Mouse (Mus musculus) urinary bladder, adult 18-20 months (tissue): ENCODE results near the gene Brsk2.
"Not testable (repeated sequence)": the region's sequence is repeated elsewhere in the genome, so short reads cannot be mapped to it uniquely, and the experiment has no call there.

ENCODE experiments used
- DNase-seq, 2 experiments: peaks; one replicate each; pipeline ENCODE4 v3.0.0; 2022; ENCODE audit warnings: low spot score in 2 of 2, mixed read lengths in 2 of 2

Gene Brsk2

DNA sequence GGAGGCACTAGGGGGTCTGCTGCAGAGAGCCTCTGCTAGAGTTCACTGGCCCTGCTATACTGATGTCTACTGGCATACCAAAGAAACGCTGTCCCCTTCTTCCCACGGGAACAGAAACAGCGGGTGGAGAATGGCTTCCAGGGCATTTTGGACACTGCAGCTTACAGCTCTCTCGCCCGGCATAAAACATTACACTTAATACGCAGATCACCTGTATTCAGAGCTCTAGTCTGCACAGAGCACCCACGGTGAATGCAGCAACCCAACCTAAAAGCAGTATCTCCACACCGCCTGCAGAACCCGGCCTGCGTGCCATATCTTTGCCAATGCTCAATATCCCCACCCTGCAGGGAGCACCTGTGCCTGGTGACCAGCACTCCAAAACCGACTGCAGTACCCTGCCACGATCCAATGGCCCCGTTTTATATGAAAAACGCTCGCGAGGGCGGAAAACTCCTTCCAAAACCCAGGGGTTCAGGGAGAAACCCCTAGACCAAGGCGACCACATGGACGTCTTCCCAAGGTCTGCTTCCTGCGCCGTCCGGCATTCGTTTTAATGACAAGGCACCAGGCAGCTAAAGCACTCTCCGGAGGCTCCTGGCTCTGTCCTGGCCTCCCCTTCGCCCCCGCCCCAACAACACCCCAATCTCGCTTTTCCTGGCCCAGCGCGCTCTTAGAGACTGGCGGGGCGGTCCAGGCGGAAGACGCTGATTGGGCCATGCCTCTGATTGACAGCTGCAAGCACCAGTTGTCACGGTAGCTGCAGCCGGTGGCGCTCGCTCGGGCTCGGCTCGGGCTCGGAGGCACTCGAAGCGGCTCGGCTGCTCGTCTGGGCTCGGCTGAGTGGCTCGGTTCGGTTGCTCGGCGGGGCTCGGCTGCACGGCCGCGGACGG lies at the start of gene Brsk2:
TSS of gene Brsk2 (plus strand) at position 846 of the 893 bp plus-strand sequence.
- peak; percentile 92 to 93 for DNase-seq

DNA sequence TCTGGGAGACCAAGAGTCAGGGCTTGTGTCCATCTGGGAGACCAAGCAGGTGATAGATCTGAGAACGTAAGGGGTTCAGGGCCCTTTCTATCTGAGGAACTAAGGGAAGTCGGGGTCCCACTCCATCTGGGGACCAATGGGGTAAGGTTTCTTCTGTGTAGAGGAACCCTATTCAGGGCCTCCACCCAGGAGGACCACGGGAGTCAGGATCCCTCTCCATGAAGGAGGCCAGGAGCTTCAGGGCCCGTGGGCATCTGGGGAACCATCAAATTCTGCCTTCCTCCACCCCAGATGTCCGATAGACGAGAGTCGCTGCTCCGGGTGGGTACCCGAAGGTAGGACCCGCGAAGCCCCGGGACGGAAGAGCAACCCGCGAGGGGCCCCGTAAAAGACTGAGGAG lies 47.7 kb upstream of the Brsk2 start:
- peak in 1 of 2 experiments; percentile 47 for DNase-seq

DNA sequence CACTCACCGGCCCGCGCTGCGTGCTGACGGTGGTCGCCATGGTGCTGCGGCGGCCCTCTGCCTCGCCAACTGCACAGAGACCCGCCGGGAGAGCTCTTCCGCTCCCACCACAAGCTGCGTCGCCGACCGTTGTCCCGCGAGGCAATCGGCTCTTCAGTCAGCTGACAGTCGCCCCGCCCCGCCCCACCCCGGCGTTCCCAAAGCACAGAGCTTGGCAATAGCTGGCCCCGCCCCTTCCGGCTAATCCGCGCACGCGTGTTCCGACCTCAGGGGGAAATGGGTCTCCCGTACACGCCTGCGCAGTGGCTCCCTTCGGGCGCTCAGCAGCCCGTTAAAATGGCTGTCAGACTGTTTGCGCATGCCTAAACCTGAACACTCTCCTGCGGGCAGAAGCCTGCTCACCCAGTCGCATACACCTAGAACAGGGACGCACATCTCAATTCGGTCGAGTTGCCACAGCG lies 47.3 kb upstream of the Brsk2 start:
- DNase-seq = peak; percentile 96 to 100

DNA sequence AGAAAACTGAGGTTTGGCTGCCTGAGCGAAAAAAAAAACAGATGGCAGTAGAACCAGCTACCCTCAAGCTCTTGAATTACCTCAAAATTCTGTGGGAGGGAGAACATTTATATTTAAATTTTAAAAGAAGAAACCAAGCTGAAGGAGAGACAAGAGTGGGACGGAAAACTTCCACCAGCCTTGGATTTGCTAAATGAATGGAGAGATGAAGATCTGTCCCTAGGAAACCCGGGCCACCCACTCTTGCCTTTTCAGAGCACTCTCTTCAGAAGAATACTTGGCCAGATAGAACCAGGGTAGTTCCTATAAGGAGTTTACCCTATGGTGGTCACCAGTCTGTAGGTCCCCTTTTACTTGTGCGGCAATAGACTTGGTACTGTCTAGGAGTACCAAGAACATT lies 46.8 kb upstream of the Brsk2 start:
- DNase-seq = no peak

DNA sequence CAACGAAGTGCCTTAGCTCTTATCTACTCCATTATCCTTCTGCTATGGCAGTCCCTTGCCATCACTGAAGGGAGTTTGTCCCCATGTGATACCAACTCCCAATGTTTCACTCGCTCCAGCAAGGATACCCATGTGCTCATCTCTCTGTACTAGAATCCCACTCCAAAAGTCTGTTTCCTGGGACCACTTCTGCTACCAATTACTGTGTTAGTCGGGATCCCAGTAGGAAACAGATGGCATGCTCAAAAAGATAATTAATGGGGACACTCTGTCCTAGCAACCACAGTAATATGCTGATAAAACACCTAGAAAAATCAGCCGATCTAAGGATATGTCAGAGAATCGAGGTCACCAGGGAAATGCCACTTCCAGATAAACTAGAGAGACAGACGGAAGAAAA lies 41.0 kb upstream of the Brsk2 start:
- DNase-seq = no peak

DNA sequence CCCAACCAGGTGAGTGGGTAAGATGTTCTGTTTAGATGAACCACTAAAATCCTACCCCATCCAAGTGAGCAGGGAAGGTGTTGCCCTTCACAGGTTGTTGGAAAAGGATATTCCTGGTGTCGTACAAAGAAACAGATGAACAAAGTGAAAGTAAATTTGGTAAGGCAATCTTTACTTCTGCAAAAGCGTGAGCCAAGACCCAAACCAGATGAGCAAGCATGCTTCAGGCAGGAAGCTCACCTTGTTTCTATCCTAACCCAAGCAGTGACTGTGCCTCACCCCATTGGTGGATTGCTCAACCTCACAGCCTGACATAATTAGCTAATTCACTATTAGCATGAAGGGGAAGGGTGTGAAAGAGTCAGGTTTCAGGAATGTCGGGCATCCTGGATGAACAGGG lies 38.2 kb upstream of the Brsk2 start:
- no peak for DNase-seq

DNA sequence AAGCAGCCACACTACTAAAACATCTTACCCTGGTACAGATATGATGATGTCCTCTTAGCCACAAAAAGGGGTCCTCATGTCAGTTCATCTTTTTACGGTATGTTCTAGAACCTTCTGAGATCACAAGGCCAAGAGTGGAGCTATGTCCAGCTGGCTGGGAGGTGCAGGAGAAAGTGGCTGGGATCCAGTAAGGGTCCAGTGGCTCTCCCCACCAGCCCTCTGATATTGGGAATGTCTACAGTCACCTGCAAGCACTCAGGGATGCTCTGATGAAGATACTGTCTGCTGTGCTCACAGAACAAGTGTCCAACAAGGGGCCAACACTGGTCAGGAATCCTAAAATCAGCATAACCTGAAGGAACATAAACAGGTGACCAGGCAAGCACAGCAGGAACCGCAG lies 31.1 kb upstream of the Brsk2 start, which contains the start of gene Tollip:
TSS of gene Tollip (minus strand) at position 101 of the 400 bp plus-strand sequence.
- DNase-seq = no peak

DNA sequence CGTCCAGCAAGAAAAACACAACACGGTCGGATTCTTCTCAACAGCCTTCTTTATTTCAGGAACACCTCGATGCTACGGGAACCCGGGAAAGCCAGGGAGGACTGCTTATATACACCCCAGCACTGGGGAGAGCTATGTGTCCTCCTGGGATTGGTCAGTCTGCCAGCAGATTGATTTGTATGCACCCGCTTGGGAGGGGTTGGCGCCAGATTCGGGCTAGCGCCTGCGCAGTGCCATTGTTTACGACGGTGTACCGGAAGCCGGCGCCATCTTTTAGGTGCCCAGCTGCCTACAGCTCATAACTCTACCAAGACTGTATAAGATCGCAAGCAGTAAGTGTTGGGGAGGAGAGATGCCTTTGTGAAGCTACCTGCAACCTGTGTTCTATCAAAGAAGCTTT lies 25.4 kb upstream of the Brsk2 start:
- not testable (repeated sequence) for DNase-seq

DNA sequence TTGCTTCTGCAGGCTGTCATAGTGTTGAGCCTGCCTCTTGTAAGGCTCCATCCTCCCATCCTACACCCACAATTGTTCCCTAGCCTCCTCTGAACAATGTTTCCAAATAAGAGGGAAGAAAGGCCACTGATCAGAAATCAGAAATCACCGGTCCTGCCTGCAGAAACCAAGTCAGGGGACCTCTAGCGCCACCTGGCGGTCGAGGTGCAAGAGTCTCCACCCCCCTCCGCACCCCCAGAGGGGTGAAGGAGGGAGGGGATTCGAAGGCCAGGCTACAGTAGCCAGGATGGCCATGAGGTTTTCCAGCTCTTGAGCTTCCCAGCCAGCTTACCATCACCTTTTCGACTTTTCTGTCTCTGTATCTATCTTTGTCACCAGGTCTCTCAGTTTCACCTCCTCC lies 24.6 kb upstream of the Brsk2 start:
- peak; percentile 33 to 43 for DNase-seq

DNA sequence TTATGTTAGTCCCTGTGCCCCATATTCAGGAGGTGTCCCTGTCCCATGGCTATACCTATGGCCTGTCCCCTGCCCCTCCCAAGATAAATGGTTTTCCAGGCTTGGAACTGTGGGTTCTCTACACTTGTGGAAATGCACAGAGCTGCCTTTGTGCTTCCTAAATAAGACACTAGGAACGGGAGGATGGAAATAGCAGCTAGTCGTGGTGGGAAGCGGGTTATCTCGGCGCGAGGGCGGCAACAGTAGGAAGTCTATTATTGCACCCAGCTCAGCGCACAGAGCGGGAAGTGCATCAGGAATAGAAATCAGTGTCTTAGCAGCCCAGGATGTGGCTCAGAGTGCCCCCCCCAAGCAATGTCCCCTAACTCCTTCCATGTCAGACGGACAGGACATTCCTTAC lies 20.9 kb upstream of the Brsk2 start:
- no peak for DNase-seq

DNA sequence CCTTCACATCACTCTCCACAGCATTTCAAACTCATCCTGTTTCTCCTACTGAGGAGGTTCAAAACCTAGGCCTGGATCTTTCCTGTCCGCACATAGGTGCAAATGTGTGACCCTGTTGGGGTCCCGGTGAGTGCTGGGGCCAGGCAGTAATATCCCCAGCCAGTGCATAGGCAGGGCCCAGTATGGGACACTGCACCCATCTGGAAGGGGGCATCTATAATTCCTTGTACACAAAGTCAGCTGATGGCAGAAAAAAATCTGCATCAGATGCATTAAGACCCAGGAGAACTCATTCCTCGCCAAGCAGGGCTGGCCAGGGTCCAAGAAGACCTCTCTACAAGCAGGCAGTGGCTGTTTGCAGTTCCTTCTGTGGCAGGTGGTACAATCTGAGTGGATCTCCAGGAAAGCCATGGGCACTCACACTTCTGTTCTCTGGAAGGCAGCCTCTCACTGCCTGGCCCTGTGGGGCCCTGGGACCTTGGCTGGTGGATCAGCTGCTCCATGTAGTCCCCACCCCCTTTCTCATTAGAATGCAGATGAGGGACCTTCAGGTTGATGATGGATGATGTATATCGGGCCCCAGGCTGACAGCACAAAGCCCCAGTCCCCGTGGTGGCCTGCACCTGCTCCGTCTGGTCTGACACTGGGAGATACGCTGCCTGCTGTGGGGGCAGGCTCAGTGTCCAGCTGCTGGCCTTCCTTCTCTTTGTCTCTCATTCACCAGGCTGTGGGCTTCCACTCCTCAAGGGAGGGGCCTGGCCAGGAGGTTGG lies 15.2 kb upstream of the Brsk2 start:
- no peak for DNase-seq

DNA sequence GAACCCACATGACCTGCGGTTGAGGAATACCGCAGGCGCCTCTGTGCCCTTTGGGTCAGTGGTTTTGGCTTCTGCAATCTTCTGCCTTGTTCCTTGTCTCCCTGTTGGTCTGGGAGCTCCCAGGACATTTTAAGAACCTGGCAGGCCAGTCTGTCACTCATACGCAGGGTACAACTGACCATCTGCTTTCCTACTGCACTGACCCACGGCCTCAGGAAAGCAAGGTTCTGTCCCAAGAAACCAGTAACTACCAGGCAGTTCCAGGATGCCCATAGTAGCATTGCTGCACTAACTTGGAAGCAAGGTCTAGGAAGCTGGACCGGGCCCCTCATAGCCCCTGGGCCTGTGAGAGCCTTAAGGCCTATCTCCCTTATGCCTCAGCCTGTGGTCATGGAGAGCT lies 14.6 kb upstream of the Brsk2 start:
- no peak for DNase-seq

DNA sequence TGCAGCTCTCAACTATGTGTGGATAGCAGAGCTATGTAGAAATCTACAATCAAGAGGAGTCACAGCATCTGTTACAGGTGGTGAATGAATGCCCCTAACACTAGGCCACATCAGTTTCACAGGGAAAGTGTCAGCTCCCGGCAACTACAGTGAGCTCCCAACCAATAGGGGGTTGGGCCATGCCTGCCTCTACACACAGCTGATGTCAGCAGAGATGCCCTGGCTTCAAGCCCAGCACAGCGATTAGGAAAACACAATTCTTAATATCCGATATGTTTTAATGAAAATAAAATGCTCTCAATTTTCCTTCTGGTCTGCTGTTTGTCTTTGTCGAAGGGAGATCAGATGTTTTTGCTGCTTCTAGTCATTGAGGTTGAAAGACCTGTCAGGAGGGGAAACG lies 6.1 kb upstream of the Brsk2 start:
- no peak for DNase-seq

DNA sequence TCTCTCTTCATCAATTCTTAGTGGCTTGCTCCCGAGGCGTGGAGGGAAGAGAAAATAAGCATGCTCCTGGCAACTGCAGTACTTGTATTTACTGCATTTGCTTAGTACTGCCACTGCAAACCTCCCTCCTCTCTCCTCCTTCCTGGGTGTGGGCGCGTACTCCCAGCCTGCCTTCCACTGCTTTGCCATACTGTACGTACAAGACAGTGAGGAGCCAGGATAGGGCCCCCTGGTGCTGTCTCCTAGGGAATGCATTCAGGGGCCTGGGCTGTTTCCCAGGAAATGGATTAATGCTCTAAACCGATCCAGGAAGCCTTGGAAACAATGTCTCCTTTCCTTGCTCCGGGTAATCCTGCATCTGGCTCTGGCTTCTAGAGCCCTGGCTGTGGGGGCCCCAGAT lies 3.6 kb upstream of the Brsk2 start:
- no peak for DNase-seq

DNA sequence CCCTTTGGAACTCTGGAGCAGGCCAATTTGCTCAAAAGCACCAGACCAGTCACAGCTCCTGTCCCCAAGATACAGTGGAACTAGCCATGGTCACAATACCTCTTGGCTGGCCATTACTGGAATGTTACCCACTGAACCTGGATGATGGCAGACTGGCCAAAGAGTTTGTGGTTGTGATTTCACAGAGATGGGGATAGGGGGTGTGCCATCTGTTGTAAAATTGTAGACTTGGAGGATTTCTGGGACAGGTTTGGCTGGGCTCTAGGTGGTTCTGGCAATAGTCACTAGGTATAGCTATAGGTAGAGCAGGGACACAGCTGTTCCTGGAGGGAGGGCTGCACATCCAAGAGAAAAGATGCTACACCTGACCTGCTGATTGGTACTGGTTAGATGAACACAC lies 2.0 kb upstream of the Brsk2 start:
- no peak for DNase-seq

DNA sequence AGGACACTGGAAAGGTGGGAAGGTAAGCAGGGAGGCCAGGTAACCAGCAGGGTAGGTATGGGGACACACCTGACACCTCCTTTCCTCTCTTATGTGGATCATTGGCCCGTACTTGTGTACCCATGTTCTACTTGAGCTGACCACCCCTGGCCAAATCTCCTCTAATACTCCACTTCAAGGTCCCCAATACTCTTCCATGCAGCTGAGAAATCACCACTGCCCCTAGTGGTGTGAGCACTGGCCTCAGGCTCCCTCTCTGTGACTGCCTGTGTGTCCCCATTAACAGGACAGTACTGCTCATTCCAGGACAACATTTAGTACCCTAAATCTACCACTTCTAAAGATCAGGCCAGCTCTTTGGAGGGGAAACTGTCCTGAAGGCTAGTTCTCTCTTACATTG lies 1.5 kb upstream of the Brsk2 start:
- DNase-seq = no peak

DNA sequence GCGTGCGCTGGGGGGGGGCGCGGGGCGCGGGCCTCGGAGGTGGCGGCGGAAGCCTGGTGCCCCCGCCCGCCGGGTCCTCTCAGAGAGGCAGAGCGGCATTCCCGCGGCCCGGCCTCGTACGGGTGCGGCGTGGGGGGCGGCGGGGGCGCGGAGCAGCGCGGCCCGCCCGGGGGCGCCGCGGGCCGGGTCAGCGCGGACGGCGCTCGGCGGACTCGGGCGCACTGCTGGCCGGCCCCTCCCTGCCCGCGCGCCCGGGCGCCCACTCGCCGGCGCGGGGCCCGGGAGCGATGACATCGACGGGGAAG lies 200 bp downstream of the Brsk2 start:
- no peak for DNase-seq

DNA sequence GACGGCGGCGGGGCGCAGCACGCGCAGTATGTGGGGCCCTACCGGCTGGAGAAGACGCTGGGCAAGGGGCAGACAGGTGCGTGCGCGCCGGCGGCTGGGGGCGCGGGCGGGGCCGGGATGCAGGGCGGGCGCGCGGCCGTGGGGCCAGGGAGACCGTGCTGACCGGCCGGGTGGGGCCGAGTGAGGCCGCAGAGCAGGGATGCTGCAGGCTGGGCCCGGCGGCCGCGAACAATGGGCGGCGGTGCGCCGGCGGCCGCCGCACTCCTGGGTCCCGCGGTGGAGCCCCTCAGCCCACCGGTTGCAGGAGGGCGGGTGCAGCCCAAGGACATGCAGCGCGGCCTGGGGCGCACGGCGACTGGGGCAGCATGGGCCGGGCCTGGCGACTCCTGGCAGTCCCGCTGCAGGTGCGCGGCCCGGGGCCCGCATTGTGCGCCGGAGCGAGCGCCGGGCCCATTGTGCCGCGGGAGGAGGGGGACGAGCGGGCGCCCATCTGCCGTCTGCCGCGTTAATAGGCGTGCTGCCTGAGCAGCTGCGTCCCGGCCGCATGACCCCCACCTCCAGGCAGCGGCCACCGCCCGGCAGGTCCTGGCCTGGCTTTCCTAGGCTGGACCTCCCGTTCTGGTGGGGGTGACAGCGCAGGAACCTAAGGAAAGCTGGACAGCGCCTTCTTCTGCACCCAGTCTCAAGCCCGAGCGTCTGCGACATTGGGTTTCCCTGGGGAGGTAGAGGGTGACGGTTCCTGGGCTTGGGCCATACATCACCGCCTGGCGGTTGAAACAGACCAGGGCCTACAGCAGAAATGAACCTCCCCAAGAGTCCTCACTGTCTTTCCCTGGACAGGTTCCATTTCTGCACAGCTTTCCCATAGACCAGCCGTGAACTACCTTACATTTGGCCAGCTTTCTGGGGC lies 808 bp downstream of the Brsk2 start:
- peak in 1 of 2 experiments; percentile 29 for DNase-seq

DNA sequence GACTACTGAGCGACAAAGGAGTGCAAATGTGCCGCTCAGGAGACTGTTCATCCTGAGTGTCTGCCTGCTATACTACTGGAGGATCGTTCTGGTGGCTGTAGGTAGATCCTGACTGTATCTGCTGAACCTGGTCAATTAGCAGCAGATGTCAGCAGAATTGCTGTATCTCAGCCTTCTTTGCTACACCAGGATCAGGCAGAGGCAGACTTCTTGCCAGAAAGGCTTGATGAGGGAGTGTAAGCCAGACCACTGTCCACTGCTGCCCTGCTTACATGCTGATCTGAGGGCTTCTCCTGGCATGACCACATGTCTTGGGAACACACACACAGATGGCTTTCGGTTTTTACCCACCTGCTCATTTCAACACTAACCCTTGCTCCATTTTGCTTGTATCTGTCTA lies 2.3 kb downstream of the Brsk2 start:
- no peak for DNase-seq

DNA sequence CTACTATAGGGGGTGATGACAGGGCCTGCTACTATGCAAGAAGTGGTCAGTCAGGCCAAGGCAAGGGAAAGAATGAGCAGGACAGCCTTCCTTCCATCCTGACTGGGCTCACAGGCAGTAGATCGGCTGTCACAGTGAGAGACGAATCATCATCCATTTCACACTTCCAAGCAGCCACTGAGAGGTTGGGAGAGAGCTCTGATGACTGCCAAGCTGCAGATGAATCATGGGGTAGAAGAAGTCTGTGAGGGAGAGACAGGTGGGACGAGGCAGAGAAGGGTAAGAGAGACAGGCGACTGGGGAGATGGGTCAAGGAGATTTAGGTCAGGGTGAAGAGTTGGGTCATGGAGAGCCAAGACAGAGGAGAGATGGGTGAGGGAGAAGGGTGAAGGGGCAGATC lies 3.4 kb downstream of the Brsk2 start:
- DNase-seq = no peak

DNA sequence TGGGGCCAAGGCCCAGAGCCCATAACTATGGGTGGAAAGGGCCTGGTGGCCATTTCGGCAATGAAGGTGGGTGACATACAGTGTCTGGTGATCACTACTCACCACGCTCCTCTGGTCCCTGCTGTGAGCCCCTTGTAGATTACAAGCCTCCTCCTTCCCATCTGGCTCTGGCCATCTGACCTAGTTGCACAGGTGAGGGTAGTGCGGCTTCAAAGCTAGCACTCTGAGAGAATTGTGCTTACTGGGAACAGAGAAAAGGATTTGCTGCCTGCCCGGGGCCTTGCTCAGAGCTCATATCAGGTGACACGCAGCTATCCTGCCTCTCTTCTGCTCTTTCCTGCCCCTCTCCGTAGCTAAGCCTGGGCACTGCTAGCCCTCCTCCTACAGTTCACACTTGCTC lies 4.1 kb downstream of the Brsk2 start:
- no peak for DNase-seq

DNA sequence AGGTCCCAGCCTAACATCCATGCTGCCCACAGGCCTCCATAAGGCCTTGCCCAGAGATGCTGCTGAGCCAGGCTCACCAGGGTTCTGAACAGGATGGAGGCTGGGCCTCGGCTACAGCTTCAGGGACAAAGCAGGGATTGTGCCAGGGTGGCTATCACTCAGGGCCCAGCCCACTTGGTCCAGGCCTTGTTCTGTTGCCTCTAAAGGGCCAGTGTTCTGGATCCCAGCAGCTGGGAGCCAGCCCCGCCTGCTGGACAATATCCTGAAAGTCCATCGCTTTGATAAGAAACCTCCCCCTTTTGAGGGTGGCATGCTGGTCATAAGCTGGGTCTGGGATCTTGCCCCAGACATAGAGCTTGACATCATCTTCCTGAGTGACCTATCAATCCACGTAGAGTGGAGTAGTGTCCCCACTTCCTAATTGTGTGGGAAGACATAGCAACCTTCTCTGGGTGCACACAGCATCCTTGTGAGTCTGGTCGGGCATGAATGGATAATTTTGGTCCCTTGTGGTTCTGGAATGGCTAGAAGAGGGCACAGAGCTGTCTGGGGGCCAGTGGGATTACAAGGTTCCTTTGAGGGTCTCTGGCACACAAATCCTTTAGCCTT lies 6.1 kb downstream of the Brsk2 start:
- no peak for DNase-seq
